Mouse (Mus musculus) E14TG2a.4 (cell line): ENCODE data around the gene Grm2.
"Not testable (repeated sequence)": the region's sequence is repeated elsewhere in the genome, so short reads cannot be mapped to it uniquely, and the experiment has no call there.

Source experiments
- H3K27me3 ChIP-seq: 2 replicates; pipeline ENCODE4 v1.6.1; 2014; ENCODE audit warnings: low read length, control low read depth; ENCODE audit not compliant: insufficient read depth
- H3K36me3 ChIP-seq: 2 replicates; pipeline ENCODE4 v1.6.1; 2014; ENCODE audit warnings: low read length, control low read depth; ENCODE audit not compliant: insufficient read depth
- H3K4me1 ChIP-seq: replicated peaks from 2 replicates; pipeline ENCODE4 v1.6.1; 2014; ENCODE audit warnings: low read depth, low read length, control low read depth
- H3K4me3 ChIP-seq: replicated peaks from 2 replicates; pipeline ENCODE4 v1.5.1; 2014; ENCODE audit warnings: mild to moderate bottlenecking, low read length
- H3K9me3 ChIP-seq: 2 replicates; pipeline ENCODE4 v1.6.1; 2014; ENCODE audit warnings: low read length, control low read depth
- CTCF ChIP-seq: conservative IDR thresholded peaks from 2 replicates; pipeline ENCODE4 v1.5.1; 2014; ENCODE audit warnings: low read length
- NANOG ChIP-seq: IDR thresholded peaks from 2 replicates; pipeline ENCODE4 v1.6.1; 2014; ENCODE audit warnings: borderline replicate concordance, low read length, mixed read lengths
- POU5F1 ChIP-seq: IDR thresholded peaks from 2 replicates; pipeline ENCODE4 v1.6.1; 2014; ENCODE audit warnings: low read length, borderline replicate concordance

Grm2 gene

DNA sequence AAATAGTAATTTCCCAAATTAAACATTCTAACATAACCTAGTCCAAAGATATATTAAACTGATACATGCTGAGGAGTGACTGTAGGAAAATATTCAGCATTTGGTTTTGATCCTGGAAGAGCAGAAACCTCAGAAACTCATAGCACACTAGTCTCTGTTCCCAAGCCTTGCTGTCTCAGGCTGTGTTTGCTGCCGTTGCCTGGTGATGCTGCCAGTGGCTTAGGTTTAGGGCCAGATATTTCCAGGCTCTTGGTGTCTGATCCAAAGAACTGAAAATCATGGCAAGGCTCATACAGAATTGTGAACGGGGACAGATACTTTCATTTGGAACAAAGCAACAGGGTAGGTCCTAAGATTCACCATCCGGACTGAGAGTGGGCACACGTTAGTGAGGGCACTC is 45.2 kb downstream of the Grm2 start:
- Histone ChIP-seq H3K27me3 (0 out of 2 replicates have a peak, but pooled peaks cover 4% of the 10 kb centered on the region), H3K4me1 (peaks cover 12% of the 10 kb centered on the region), H3K36me3 (no peaks in the 10 kb centered on the region), H3K4me3 (no peak overlapping the region), H3K9me3 (no peaks in the 10 kb centered on the region)
- TF ChIP-seq POU5F1 = no peak
- TF ChIP-seq NANOG = no peak
- no peak for TF ChIP-seq CTCF

DNA sequence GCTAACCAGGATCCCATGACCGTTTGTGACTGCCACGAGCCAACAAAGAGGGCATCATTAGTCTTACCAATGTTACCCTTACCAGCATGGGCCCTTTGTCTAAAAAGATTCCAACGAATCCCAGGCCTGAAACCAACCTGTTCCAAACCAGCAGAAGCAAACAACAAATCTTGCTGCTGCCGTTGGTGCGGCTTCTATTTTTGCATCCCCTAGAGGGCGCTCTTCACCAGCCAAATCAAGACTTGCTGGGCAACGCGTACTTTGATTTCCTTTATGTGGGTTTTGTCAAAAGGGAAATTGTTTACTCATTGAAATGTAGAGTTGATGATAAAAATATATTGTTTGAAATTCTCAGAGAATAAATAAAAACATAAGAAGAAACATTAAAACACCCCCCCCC is 55.3 kb downstream of the Grm2 start:
- H3K4me1 ChIP-seq = no peaks in the 10 kb centered on the region; the same call in 1 of the 2 replicates
- H3K36me3 ChIP-seq = no peaks in the 10 kb centered on the region
- no peak overlapping the region for H3K4me3 ChIP-seq
- no peaks in the 10 kb centered on the region for H3K9me3 ChIP-seq
- H3K27me3 ChIP-seq = 0 out of 2 replicates have a peak, but pooled peaks cover 8% of the 10 kb centered on the region
- TF ChIP-seq POU5F1 = no peak
- TF ChIP-seq NANOG = no peak
- peak; percentile 58 for TF ChIP-seq CTCF

DNA sequence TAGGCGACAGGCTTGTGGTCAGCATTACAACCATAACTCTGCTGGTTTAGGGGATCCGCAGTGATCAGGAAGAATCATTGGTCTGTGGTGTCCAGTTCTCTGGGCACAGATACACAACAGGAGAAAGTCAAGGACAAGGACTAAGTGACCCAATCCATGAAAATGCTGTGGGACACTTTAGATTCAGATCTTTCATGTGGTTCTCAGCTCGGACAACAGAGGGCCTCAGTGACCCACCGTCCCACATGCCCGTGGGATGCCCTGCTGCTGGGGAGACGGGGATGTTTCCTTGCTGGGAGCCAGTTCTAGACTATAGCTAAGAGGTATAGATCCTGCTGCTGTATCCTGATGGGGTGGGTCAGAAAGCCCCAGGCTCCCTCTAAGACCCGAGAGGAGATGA is 57.4 kb downstream of the Grm2 start:
- no peak for TF ChIP-seq NANOG
- TF ChIP-seq POU5F1 = no peak
- no peak; the same call in 1 of the 2 replicates for TF ChIP-seq CTCF
- H3K4me3 ChIP-seq = no peak overlapping the region
- 0 out of 2 replicates have a peak, but pooled peaks cover 8% of the 10 kb centered on the region for H3K27me3 ChIP-seq
- no peaks in the 10 kb centered on the region for H3K9me3 ChIP-seq
- no peaks in the 10 kb centered on the region; the same call in 1 of the 2 replicates for H3K4me1 ChIP-seq
- no peaks in the 10 kb centered on the region for H3K36me3 ChIP-seq

DNA sequence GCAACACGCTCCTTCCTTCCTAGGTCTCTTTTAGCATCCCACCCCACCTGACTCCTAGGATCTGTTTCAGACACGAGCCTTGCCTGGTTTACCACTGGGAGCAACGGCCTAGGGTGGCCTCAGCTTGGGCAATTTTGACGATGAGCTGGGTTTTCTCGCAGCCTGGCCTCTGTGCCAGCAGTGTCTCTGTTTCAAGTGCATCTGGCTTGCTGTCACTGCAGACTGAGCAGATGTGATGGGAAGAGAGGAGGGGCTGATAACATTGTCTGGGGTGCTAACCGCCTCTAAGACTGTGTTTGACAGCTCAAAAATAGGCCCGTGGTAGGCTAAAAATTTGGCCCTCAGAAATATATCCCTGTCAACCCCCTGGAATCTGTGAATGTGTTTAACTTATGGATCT is 60.0 kb downstream of the Grm2 start:
- H3K4me1 ChIP-seq = no peaks in the 10 kb centered on the region; the same call in 1 of the 2 replicates
- no peak overlapping the region for H3K4me3 ChIP-seq
- H3K9me3 ChIP-seq = no peaks in the 10 kb centered on the region
- TF ChIP-seq POU5F1 (no peak), NANOG (no peak), CTCF (no peak)
- H3K27me3 ChIP-seq = 0 out of 2 replicates have a peak, but pooled peaks cover 8% of the 10 kb centered on the region
- no peaks in the 10 kb centered on the region for H3K36me3 ChIP-seq

DNA sequence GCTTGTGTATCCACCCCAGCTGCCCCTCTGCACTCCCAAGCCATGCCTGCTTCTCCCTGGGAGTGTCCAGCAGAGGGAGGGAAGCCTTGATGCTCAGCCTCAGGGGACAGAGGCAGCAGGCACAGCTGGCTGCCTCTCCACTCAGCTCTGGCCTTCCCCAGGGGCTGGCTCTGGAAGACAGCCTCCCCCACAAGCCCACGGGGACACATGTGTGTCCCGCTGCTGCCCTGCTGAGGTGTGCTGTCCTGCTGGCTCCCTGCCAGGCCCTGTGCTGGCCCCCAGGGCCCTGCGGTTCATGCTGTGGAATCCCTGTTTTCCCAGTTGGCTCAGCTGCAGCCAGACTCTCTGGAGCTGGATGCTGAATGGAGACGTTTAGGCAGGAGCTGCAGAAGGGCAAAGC is 60.5 kb downstream of the Grm2 start:
- not testable (repeated sequence) for H3K4me1 ChIP-seq, H3K36me3 ChIP-seq, H3K4me3 ChIP-seq, H3K9me3 ChIP-seq, H3K27me3 ChIP-seq
